Comparison of ENCODE assay signal across 28 mouse cellular contexts in the genomic region with DNA sequence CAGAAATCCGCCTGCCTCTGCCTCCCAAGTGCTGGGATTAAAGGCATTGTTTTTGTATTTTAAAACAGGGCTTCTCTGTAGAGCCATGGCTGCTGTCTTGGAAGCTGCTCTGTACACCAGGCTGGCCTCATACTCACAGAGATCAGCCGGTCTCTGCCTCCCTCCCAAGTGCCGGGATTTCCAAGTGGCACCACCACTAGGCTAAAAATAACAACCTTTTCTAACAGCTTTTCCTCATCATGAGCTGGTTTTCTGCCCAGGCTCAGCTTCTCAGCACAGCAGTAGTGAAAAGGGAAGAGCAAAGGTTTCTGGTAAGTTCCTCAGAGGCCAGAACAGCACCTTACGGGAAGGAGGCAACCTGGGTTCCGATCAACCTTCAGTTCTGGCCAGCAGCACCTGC. TPM values are rescaled to one million over a fixed set of nuclear protein-coding genes. Genes with fewer than 3 reads are reported as not detected.
DNase-seq lines count a peak whose midpoint lies in the region; ATAC-seq lines count a peak whose summit lies in the region.
"Had no signal": no experiment of that assay in that cellular context is flagged by ENCODE, and none has a peak within 500 bp of the region (broad histone marks: within the 10 kb centered on the region; RNA-seq: fewer than 3 reads in every experiment).

No protein-coding gene starts in this region.

- H3K4me3 ChIP-seq in heart, embryonic 12.5 days: no peak overlapping the region
- H3K4me3 ChIP-seq in liver, embryonic 11.5 days (ENCODE audit: low read depth, low read length): no peak overlapping the region
- H3K4me3 ChIP-seq in limb, embryonic 10.5 days: no peak overlapping the region
- H3K4me3 ChIP-seq: embryonic facial prominence, embryonic 13.5 days; erythroblast, embryonic 14.5 days; forebrain, embryonic 12.5 days; intestine, embryonic 15.5 days; left cerebral cortex, adult 2 months; limb, embryonic 15.5 days; liver, embryonic 15.5 days; midbrain, embryonic 15.5 days; neural tube, embryonic 13.5 days had no signal

- no peak overlapping the region for H3K4me2 ChIP-seq in heart, embryonic 12.5 days
- H3K4me2 ChIP-seq in liver, embryonic 11.5 days: no peak overlapping the region
- H3K4me2 ChIP-seq: embryonic facial prominence, embryonic 13.5 days; forebrain, embryonic 12.5 days; intestine, embryonic 15.5 days; limb, embryonic 15.5 days; liver, embryonic 15.5 days; midbrain, embryonic 15.5 days; neural tube, embryonic 13.5 days had no signal

- WGBS in heart, embryonic 12.5 days: 57% methylated on average over 5 of the region's 5 CpGs
- WGBS in liver, embryonic 11.5 days: 78% methylated on average over 5 of the region's 5 CpGs
- 88% methylated on average over 5 of the region's 5 CpGs for WGBS in limb, embryonic 10.5 days

- peak; percentile 24 for DNase-seq in heart, adult 8-10 months (ENCODE audit: low spot score)
- DNase-seq in brain, adult 2 months (ENCODE audit: low read depth, low spot score): peak; percentile 85
- DNase-seq in cerebellum, adult 18-20 months: peak; percentile 46 to 60
- DNase-seq in cerebellum, postnatal 14 days: peak; percentile 59 to 77
- DNase-seq in liver, embryonic 11.5 days (ENCODE audit: low spot score): no peak
- DNase-seq in limb, embryonic 10.5 days (ENCODE audit: low spot score): no peak
- DNase-seq: adrenal gland, adult 8-10 months; B cell, adult 2 months; embryo, embryonic 11 days; gastrocnemius, postnatal 36 days; kidney, adult 8-10 months; kidney, postnatal 10 days; retina, postnatal 1 day; right cerebral cortex, postnatal 4 days; thymus, postnatal 4 days had no signal

- H3K36me3 ChIP-seq in heart, embryonic 12.5 days: no peaks in the 10 kb centered on the region
- no peaks in the 10 kb centered on the region for H3K36me3 ChIP-seq in liver, embryonic 11.5 days (ENCODE audit: control insufficient read depth, insufficient read depth, low read length)
- no peaks in the 10 kb centered on the region for H3K36me3 ChIP-seq in limb, embryonic 10.5 days
- H3K36me3 ChIP-seq: embryonic facial prominence, embryonic 13.5 days; forebrain, embryonic 12.5 days; G1E; intestine, embryonic 15.5 days; limb, embryonic 15.5 days; liver, embryonic 15.5 days; midbrain, embryonic 15.5 days; neural tube, embryonic 13.5 days had no signal

- no peaks in the 10 kb centered on the region for H3K27me3 ChIP-seq in heart, embryonic 12.5 days (replicated peaks)
- no peaks in the 10 kb centered on the region for H3K27me3 ChIP-seq in liver, embryonic 11.5 days (replicated peaks; ENCODE audit: control insufficient read depth, insufficient read depth, low read length)
- no peaks in the 10 kb centered on the region for H3K27me3 ChIP-seq in limb, embryonic 10.5 days (ENCODE audit: low read depth, poor library complexity, severe bottlenecking)
- H3K27me3 ChIP-seq: embryonic facial prominence, embryonic 13.5 days; forebrain, embryonic 12.5 days; intestine, embryonic 15.5 days; limb, embryonic 15.5 days; liver, embryonic 15.5 days; midbrain, embryonic 15.5 days; neural tube, embryonic 13.5 days had no signal

- H3K9ac ChIP-seq in heart, embryonic 12.5 days: no peak overlapping the region
- no peak overlapping the region for H3K9ac ChIP-seq in liver, embryonic 11.5 days (ENCODE audit: low read depth, low read length)
- H3K9ac ChIP-seq: embryonic facial prominence, embryonic 13.5 days; forebrain, embryonic 12.5 days; intestine, embryonic 15.5 days; limb, embryonic 15.5 days; liver, embryonic 15.5 days; midbrain, embryonic 15.5 days; neural tube, embryonic 13.5 days had no signal

- H3K9me3 ChIP-seq in heart, embryonic 12.5 days (replicated peaks): no peaks in the 10 kb centered on the region
- H3K9me3 ChIP-seq in liver, embryonic 11.5 days (ENCODE audit: control insufficient read depth, low read length): no peaks in the 10 kb centered on the region
- H3K9me3 ChIP-seq in limb, embryonic 10.5 days (replicated peaks): no peaks in the 10 kb centered on the region
- H3K9me3 ChIP-seq: embryonic facial prominence, embryonic 13.5 days; forebrain, embryonic 12.5 days; G1E; intestine, embryonic 15.5 days; limb, embryonic 15.5 days; liver, embryonic 15.5 days; midbrain, embryonic 15.5 days; neural tube, embryonic 13.5 days had no signal

- ATAC-seq in heart, embryonic 12.5 days (ENCODE audit: insufficient number of reproducible peaks, low FRiP score): no peak
- ATAC-seq in liver, embryonic 11.5 days (replicated peaks; ENCODE audit: low FRiP score): no peak
- ATAC-seq: hindbrain, embryonic 16.5 days; intestine, embryonic 15.5 days; midbrain, embryonic 15.5 days had no signal

- 0 out of 2 replicates have a peak, but pooled peaks cover 3% of the 10 kb centered on the region for H3K4me1 ChIP-seq in heart, embryonic 12.5 days (replicated peaks)
- H3K4me1 ChIP-seq in liver, embryonic 11.5 days (replicated peaks; ENCODE audit: control insufficient read depth, insufficient read depth, low read length): no peaks in the 10 kb centered on the region
- no peaks in the 10 kb centered on the region for H3K4me1 ChIP-seq in limb, embryonic 10.5 days
- H3K4me1 ChIP-seq: embryonic facial prominence, embryonic 13.5 days; forebrain, embryonic 12.5 days; intestine, embryonic 15.5 days; limb, embryonic 15.5 days; liver, embryonic 15.5 days; midbrain, embryonic 15.5 days had no signal

- no peak overlapping the region for H3K27ac ChIP-seq in heart, embryonic 12.5 days (ENCODE audit: poor library complexity, severe bottlenecking)
- no peak overlapping the region for H3K27ac ChIP-seq in liver, embryonic 11.5 days (ENCODE audit: low read depth, low read length)
- H3K27ac ChIP-seq in limb, embryonic 10.5 days: no peak overlapping the region
- H3K27ac ChIP-seq: embryonic facial prominence, embryonic 13.5 days; forebrain, embryonic 12.5 days; intestine, embryonic 15.5 days; left cerebral cortex, adult 2 months; limb, embryonic 15.5 days; liver, embryonic 15.5 days; macrophage; midbrain, embryonic 15.5 days; neural tube, embryonic 13.5 days had no signal

RNA-seq across cellular contexts. Expression of gene Brd1, which starts 56.5 kb away (rescaled TPM):
- total RNA-seq in heart, adult 8-10 months (2022): 10 to 100 TPM; 26.5 to 29.6 (median 28.6) TPM
- 12.9 and 15.1 TPM in 2 replicates for polyA plus RNA-seq in heart, embryonic 12.5 days (2016; fragmentation: Nextera tagmentation; extraction: Ambion mirVana)
- 13.4 and 15.9 TPM in 2 replicates for polyA plus RNA-seq in liver, embryonic 11.5 days (2014; fragmentation: Nextera tagmentation; extraction: Ambion mirVana)
- 23.9 and 26.5 TPM in 2 replicates for polyA plus RNA-seq in limb, embryonic 10.5 days (2016; fragmentation: Nextera tagmentation; extraction: Ambion mirVana)

Comparison
In these comparisons a context has a peak if more than half of its experiments do, and no peak if none do; other contexts are left out.
1. DNase-seq: peak in heart, adult 8-10 months (single experiment), brain, adult 2 months (single experiment), cerebellum, adult 18-20 months (2 of 2) and cerebellum, postnatal 14 days (2 of 2); none in liver, embryonic 11.5 days (single experiment) and limb, embryonic 10.5 days (single experiment).